22 mouse cellular contexts compared by ENCODE assay signal in the genomic region with DNA sequence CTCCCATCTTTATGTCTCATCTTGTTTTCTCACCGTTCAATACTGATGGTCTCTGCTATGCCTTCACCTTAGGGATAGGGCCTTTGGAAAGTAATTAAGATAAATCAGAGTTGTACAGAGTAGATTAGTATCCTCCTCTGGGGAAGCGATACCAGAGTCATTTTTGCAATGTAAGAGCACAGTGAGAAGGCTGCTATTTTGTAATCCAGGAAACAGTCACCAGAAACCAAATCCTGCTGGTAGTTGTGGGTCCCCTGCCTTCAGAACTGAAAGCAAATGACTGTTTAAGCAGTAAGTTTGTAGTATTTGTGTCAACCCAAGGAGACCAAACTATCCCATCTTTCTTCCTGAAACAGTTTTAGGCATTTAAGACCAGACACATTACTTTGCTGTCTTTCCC. TPM values are rescaled to one million over a fixed set of nuclear protein-coding genes. Genes with fewer than 3 reads are reported as not detected.
DNase-seq lines count a peak whose midpoint lies in the region; ATAC-seq and TF ChIP-seq lines count a peak whose summit lies in the region.
"Had no signal": no experiment of that assay in that cellular context is flagged by ENCODE, and none has a peak within 500 bp of the region (broad histone marks: within the 10 kb centered on the region; RNA-seq: fewer than 3 reads in every experiment).

No protein-coding gene starts in this region.

- no peak for ATAC-seq in midbrain, embryonic 11.5 days (ENCODE audit: low FRiP score)
- no peak for ATAC-seq in midbrain, postnatal 0 days (ENCODE audit: low FRiP score)
- peak; percentile 92 for ATAC-seq in granulocyte monocyte progenitor cell, adult 5-6 weeks (replicated peaks; ENCODE audit: poor library complexity, severe bottlenecking)
- ATAC-seq in megakaryocyte progenitor cell, adult 5-6 weeks (replicated peaks; ENCODE audit: poor library complexity), result peak; percentile 84
- ATAC-seq: forebrain, embryonic 14.5 days; forebrain, postnatal 0 days had no signal

- H3K27ac ChIP-seq in midbrain, embryonic 11.5 days (ENCODE audit: low read depth, low read length), result no peak overlapping the region
- no peak overlapping the region for H3K27ac ChIP-seq in midbrain, postnatal 0 days (ENCODE audit: low read depth, low read length)
- H3K27ac ChIP-seq: embryonic facial prominence, embryonic 13.5 days; embryonic facial prominence, embryonic 15.5 days; forebrain, embryonic 10.5 days; forebrain, embryonic 12.5 days had no signal

- H3K9me3 ChIP-seq in midbrain, embryonic 11.5 days (ENCODE audit: control insufficient read depth, low read length), result no peaks in the 10 kb centered on the region
- no peaks in the 10 kb centered on the region for H3K9me3 ChIP-seq in midbrain, postnatal 0 days (ENCODE audit: low read length)
- H3K9me3 ChIP-seq: embryonic facial prominence, embryonic 13.5 days; embryonic facial prominence, embryonic 15.5 days; forebrain, embryonic 10.5 days; forebrain, embryonic 12.5 days had no signal

- no peak for TF ChIP-seq CTCF in midbrain, postnatal 0 days (IDR thresholded peaks at IDR 0.05)

- peak; percentile 72 for DNase-seq in midbrain, embryonic 11.5 days (ENCODE audit: low spot score, missing footprints)
- DNase-seq in midbrain, postnatal 0 days (ENCODE audit: low spot score), result no peak
- DNase-seq in spleen, postnatal 14 days (ENCODE audit: low spot score in 2 of 2), result no peak
- no peak for DNase-seq in spleen, postnatal 36 days (ENCODE audit: low spot score in 2 of 2)
- DNase-seq: adrenal gland, adult 2 months; adrenal gland, postnatal 10 days; adrenal gland, postnatal 36 days; cerebellum, adult 11-12 months; cerebellum, adult 2 months; cerebellum, adult 9-10 months; cerebellum, postnatal 10 days; cerebellum, postnatal 25 days; embryo, embryonic 11 days; forebrain, postnatal 0 days had no signal

- H3K4me1 ChIP-seq in midbrain, embryonic 11.5 days (ENCODE audit: control insufficient read depth, insufficient read depth, low read length), result no peaks in the 10 kb centered on the region
- no peaks in the 10 kb centered on the region for H3K4me1 ChIP-seq in midbrain, postnatal 0 days (ENCODE audit: insufficient read depth, low read length)
- H3K4me1 ChIP-seq: embryonic facial prominence, embryonic 13.5 days; embryonic facial prominence, embryonic 15.5 days; forebrain, embryonic 10.5 days; forebrain, embryonic 12.5 days had no signal

- H3K9ac ChIP-seq in midbrain, embryonic 11.5 days (ENCODE audit: low read length), result no peak overlapping the region
- H3K9ac ChIP-seq in midbrain, postnatal 0 days (replicated peaks; ENCODE audit: low read length, poor library complexity, severe bottlenecking), result no peak overlapping the region
- H3K9ac ChIP-seq: embryonic facial prominence, embryonic 13.5 days; embryonic facial prominence, embryonic 15.5 days; forebrain, embryonic 12.5 days; forebrain, postnatal 0 days had no signal

- H3K36me3 ChIP-seq in midbrain, embryonic 11.5 days (ENCODE audit: control insufficient read depth, insufficient read depth, low read length), result no peaks in the 10 kb centered on the region; the same call in 1 of the 2 replicates
- H3K36me3 ChIP-seq in midbrain, postnatal 0 days (ENCODE audit: insufficient read depth, low read length), result peaks cover 3% of the 10 kb centered on the region; the same call in 1 of the 2 replicates
- H3K36me3 ChIP-seq: embryonic facial prominence, embryonic 15.5 days had no signal

- no peak overlapping the region for H3K4me3 ChIP-seq in midbrain, embryonic 11.5 days (ENCODE audit: low read depth, low read length)
- H3K4me3 ChIP-seq in midbrain, postnatal 0 days (ENCODE audit: low read depth, low read length), result no peak overlapping the region
- H3K4me3 ChIP-seq: embryonic facial prominence, embryonic 13.5 days; embryonic facial prominence, embryonic 15.5 days; erythroblast, embryonic 14.5 days; forebrain, embryonic 10.5 days; forebrain, embryonic 12.5 days had no signal

- 97% methylated on average over 2 of the region's 2 CpGs for WGBS in midbrain, embryonic 11.5 days
- 93% methylated on average over 2 of the region's 2 CpGs for WGBS in midbrain, postnatal 0 days

- H3K27me3 ChIP-seq in midbrain, embryonic 11.5 days (ENCODE audit: control insufficient read depth, insufficient read depth, low read length), result no peaks in the 10 kb centered on the region
- no peaks in the 10 kb centered on the region for H3K27me3 ChIP-seq in midbrain, postnatal 0 days (ENCODE audit: insufficient read depth, low read length)
- H3K27me3 ChIP-seq: embryonic facial prominence, embryonic 13.5 days; embryonic facial prominence, embryonic 15.5 days; forebrain, embryonic 12.5 days had no signal

- no peak overlapping the region for H3K4me2 ChIP-seq in midbrain, embryonic 11.5 days
- no peak overlapping the region for H3K4me2 ChIP-seq in midbrain, postnatal 0 days (ENCODE audit: low read depth, low read length, poor library complexity, severe bottlenecking)
- H3K4me2 ChIP-seq: embryonic facial prominence, embryonic 13.5 days; embryonic facial prominence, embryonic 15.5 days; forebrain, embryonic 12.5 days had no signal

RNA-seq across cellular contexts. Expression of a gene that starts 39.9 kb away (rescaled TPM):
- polyA plus RNA-seq in midbrain, embryonic 11.5 days (2014; fragmentation: Nextera tagmentation; extraction: Ambion mirVana), result 83.0 and 95.3 TPM in 2 replicates
- total RNA-seq in midbrain, postnatal 0 days (2014; rRNA removed), result 2.4 and 3.2 TPM in 2 replicates
- polyA plus RNA-seq in midbrain, postnatal 0 days (2015; fragmentation: Nextera tagmentation; extraction: Ambion mirVana), result 2.1 and 2.4 TPM in 2 replicates
- total RNA-seq in granulocyte monocyte progenitor cell, adult 5-6 weeks (2014; fragmentation: Nextera tagmentation), result 48.1 and 51.3 TPM in 2 replicates
- 80.9 and 94.9 TPM in 2 replicates for total RNA-seq in granulocyte monocyte progenitor cell, adult 5-6 weeks (2017)
- total RNA-seq in megakaryocyte progenitor cell, adult 5-6 weeks (2015), result 76.7 and 107 TPM in 2 replicates
- total RNA-seq in megakaryocyte progenitor cell, adult 5-6 weeks (2017), result 70.5 and 82.4 TPM in 2 replicates

Comparison
In these comparisons a context has a peak if more than half of its experiments do, and no peak if none do; other contexts are left out.
1. ATAC-seq: peak in granulocyte monocyte progenitor cell, adult 5-6 weeks (single experiment) and megakaryocyte progenitor cell, adult 5-6 weeks (single experiment); none in midbrain, embryonic 11.5 days (single experiment) and midbrain, postnatal 0 days (single experiment).
2. RNA of a gene that starts 39.9 kb away (total RNA-seq): 70.5 to 107 TPM in megakaryocyte progenitor cell, adult 5-6 weeks and 48.1 to 94.9 TPM in granulocyte monocyte progenitor cell, adult 5-6 weeks; 2.4 to 3.2 TPM in midbrain, postnatal 0 days; every median in the first group is over 10 times any median in the second.